Mouse (Mus musculus): ENCODE data around the gene Ogdh.

GRCm38 (mm10) chr11:6402515-6403510, 111.4 kb downstream of the Ogdh start:
- TF ChIP-seq POLR2A (IDR thresholded peaks at IDR 0.05; ENCODE audit: low read depth, low read length) (no peak), CTCF (IDR thresholded peaks at IDR 0.05; ENCODE audit: extremely low read depth, insufficient read length, insufficient replicate concordance, low read depth, low read length) (peak; percentile 73; the same call in 1 of the 2 replicates)
